Mouse (Mus musculus) liver, embryonic 11.5 days (tissue): Measurements from ENCODE around the gene Wnk2. TPM values are rescaled to one million over a fixed set of nuclear protein-coding genes. Genes with fewer than 3 reads are reported as not detected.

Source experiments
- ATAC-seq: fragments of 200-750 bp; cut with Nextera tagmentation; replicated peaks from 2 replicates; pipeline ENCODE4 v1.8.0; 2017; ENCODE audit warnings: moderate number of reproducible peaks, mild to moderate bottlenecking, moderate TSS enrichment, moderate library complexity; ENCODE audit not compliant: low FRiP score
- DNase-seq: peaks from one replicate; pipeline ENCODE4 v3.0.0-alpha.2; 2017; ENCODE audit warnings: low spot score
- H3K27ac ChIP-seq: fragments of 300-500 bp; sonication (generic); 2 replicates; pipeline ENCODE4 v1.5.1; 2014; ENCODE audit warnings: mild to moderate bottlenecking, low read depth, low read length, control low read depth
- H3K27me3 ChIP-seq: fragments of 300-500 bp; sonication (generic); replicated peaks from 2 replicates; pipeline ENCODE4 v1.6.1; 2014; ENCODE audit warnings: low read length, mixed read lengths; ENCODE audit not compliant: control insufficient read depth, insufficient read depth
- H3K36me3 ChIP-seq: fragments of 300-500 bp; sonication (generic); 2 replicates; pipeline ENCODE4 v1.6.1; 2014; ENCODE audit warnings: mild to moderate bottlenecking, low read length, moderate library complexity, mixed read lengths; ENCODE audit not compliant: control insufficient read depth, insufficient read depth
- H3K4me1 ChIP-seq: fragments of 300-500 bp; sonication (generic); replicated peaks from 2 replicates; pipeline ENCODE4 v1.6.1; 2014; ENCODE audit warnings: low read length, mixed read lengths; ENCODE audit not compliant: control insufficient read depth, insufficient read depth
- H3K4me2 ChIP-seq: fragments of 300-500 bp; sonication (generic); 2 replicates; pipeline ENCODE4 v1.6.1; 2014; ENCODE audit warnings: mild to moderate bottlenecking, control low read depth, moderate library complexity
- H3K4me3 ChIP-seq: fragments of 300-500 bp; sonication (generic); 2 replicates; pipeline ENCODE4 v1.5.1; 2014; ENCODE audit warnings: low read depth, low read length, control low read depth
- H3K9ac ChIP-seq: fragments of 300-500 bp; sonication (generic); 2 replicates; pipeline ENCODE4 v1.6.1; 2014; ENCODE audit warnings: low read depth, low read length, control low read depth
- H3K9me3 ChIP-seq: fragments of 300-500 bp; sonication (generic); 2 replicates; pipeline ENCODE4 v1.6.1; 2016; ENCODE audit warnings: low read length, inconsistent platforms, mixed read lengths; ENCODE audit not compliant: control insufficient read depth
- WGBS: fragments of 180-500 bp; shearing (Covaris S2); extraction: QIAGEN DNeasy Blood & Tissue Kit; methylation state at CpG from one replicate; pipeline ENCODE4 v1.1.7; 2014; 5-methylcytosine and 5-hydroxymethylcytosine counted together
- polyA plus RNA-seq: library from polyadenylated mRNA; unstranded; fragments of >200 nt; fragmentation: Nextera tagmentation; extraction: Ambion mirVana; gene quantifications from 2 replicates; pipeline ENCODE4 v1.2.1, GENCODE M21; 2014

Wnk2 gene
- polyA plus RNA-seq: 0.34 and 0.45 TPM in 2 replicates

- no peaks in the 10 kb centered on the region for H3K36me3 ChIP-seq
- peaks cover 3% of the 10 kb centered on the region; the same call in 1 of the 2 replicates for H3K4me1 ChIP-seq
- under 1% methylated on average over 40 of the region's 43 CpGs for WGBS
- H3K4me3 ChIP-seq: peak within 1 kb of the TSS; percentile 61
- no peak within 1 kb of the TSS for H3K9ac ChIP-seq
- peak within 1 kb of the TSS; percentile 84 for H3K4me2 ChIP-seq
- ATAC-seq (peak; percentile 48; the same call in 1 of the 2 replicates), DNase-seq (no peak)
- H3K27ac ChIP-seq: no peak within 1 kb of the TSS
- H3K9me3 ChIP-seq: no peaks in the 10 kb centered on the region
- peaks cover 72% of the 10 kb centered on the region for H3K27me3 ChIP-seq
Measured at GRCm38 (mm10) chr13:49147858-49148226, at the start of gene Wnk2. Gene Wnk2, minus strand, starts transcription at chr13:49148014.

GRCm38 (mm10) chr13:49196766-49197165, 49.0 kb upstream of the Wnk2 start:
- no peaks in the 10 kb centered on the region for H3K9me3 ChIP-seq
- no peak overlapping the region for H3K27ac ChIP-seq
- no peak overlapping the region for H3K4me2 ChIP-seq
- H3K27me3 ChIP-seq: no peaks in the 10 kb centered on the region
- H3K9ac ChIP-seq: no peak overlapping the region
- peaks cover 7% of the 10 kb centered on the region for H3K4me1 ChIP-seq
- no peak overlapping the region for H3K4me3 ChIP-seq
- no peak for ATAC-seq
- H3K36me3 ChIP-seq: peaks cover 9% of the 10 kb centered on the region; the same call in 1 of the 2 replicates
- WGBS: 69% methylated on average over 6 of the region's 6 CpGs
- DNase-seq: no peak

GRCm38 (mm10) chr13:49196211-49196610, 48.4 kb upstream of the Wnk2 start:
- Histone ChIP-seq H3K9me3 (no peaks in the 10 kb centered on the region), H3K4me1 (peaks cover 13% of the 10 kb centered on the region), H3K27me3 (no peaks in the 10 kb centered on the region), H3K27ac (no peak overlapping the region; the same call in 1 of the 2 replicates), H3K36me3 (peaks cover 9% of the 10 kb centered on the region; the same call in 1 of the 2 replicates), H3K9ac (no peak overlapping the region), H3K4me2 (no peak overlapping the region), H3K4me3 (no peak overlapping the region)
- DNase-seq (no peak), ATAC-seq (no peak)
- 70% methylated on average over 5 of the region's 5 CpGs for WGBS

GRCm38 (mm10) chr13:49195651-49196050, 47.8 kb upstream of the Wnk2 start:
- H3K4me3 ChIP-seq: no peak overlapping the region
- H3K9me3 ChIP-seq: no peaks in the 10 kb centered on the region
- H3K36me3 ChIP-seq: peaks cover 9% of the 10 kb centered on the region; the same call in 1 of the 2 replicates
- 90% methylated on average over 7 of the region's 7 CpGs for WGBS
- no peaks in the 10 kb centered on the region for H3K27me3 ChIP-seq
- no peak for ATAC-seq
- no peak overlapping the region for H3K4me2 ChIP-seq
- H3K9ac ChIP-seq: no peak overlapping the region
- peaks cover 18% of the 10 kb centered on the region for H3K4me1 ChIP-seq
- H3K27ac ChIP-seq: no peak overlapping the region
- DNase-seq: no peak

- Histone ChIP-seq H3K36me3 (peaks cover 9% of the 10 kb centered on the region; the same call in 1 of the 2 replicates), H3K4me1 (peaks cover 27% of the 10 kb centered on the region), H3K4me2 (no peak overlapping the region), H3K9ac (no peak overlapping the region), H3K9me3 (no peaks in the 10 kb centered on the region), H3K27me3 (no peaks in the 10 kb centered on the region), H3K4me3 (no peak overlapping the region), H3K27ac (no peak overlapping the region)
- ATAC-seq (no peak), DNase-seq (no peak)
- WGBS: 93% methylated on average over 13 of the region's 13 CpGs
Measured at GRCm38 (mm10) chr13:49194811-49195210, 47.0 kb upstream of the Wnk2 start.

- DNase-seq (no peak), ATAC-seq (no peak)
- Histone ChIP-seq H3K4me3 (no peak overlapping the region), H3K4me1 (peaks cover 37% of the 10 kb centered on the region), H3K27me3 (no peaks in the 10 kb centered on the region), H3K27ac (no peak overlapping the region), H3K9ac (no peak overlapping the region), H3K9me3 (no peaks in the 10 kb centered on the region), H3K36me3 (peaks cover 9% of the 10 kb centered on the region; the same call in 1 of the 2 replicates), H3K4me2 (no peak overlapping the region)
- 91% methylated on average over 17 of the region's 17 CpGs for WGBS
Measured at GRCm38 (mm10) chr13:49193650-49194049, 45.8 kb upstream of the Wnk2 start.

GRCm38 (mm10) chr13:49192156-49192855, 44.5 kb upstream of the Wnk2 start:
- no peaks in the 10 kb centered on the region for H3K27me3 ChIP-seq
- WGBS: 79% methylated on average over 16 of the region's 16 CpGs
- H3K9me3 ChIP-seq: no peaks in the 10 kb centered on the region
- no peak overlapping the region for H3K4me2 ChIP-seq
- ATAC-seq (no peak), DNase-seq (no peak)
- peaks cover 42% of the 10 kb centered on the region for H3K4me1 ChIP-seq
- H3K27ac ChIP-seq: no peak overlapping the region
- H3K36me3 ChIP-seq: peaks cover 9% of the 10 kb centered on the region; the same call in 1 of the 2 replicates
- H3K9ac ChIP-seq: no peak overlapping the region
- no peak overlapping the region for H3K4me3 ChIP-seq

- Histone ChIP-seq H3K9me3 (no peaks in the 10 kb centered on the region), H3K9ac (0 out of 2 replicates have a peak overlapping the region, but pooled peaks have one; percentile 7), H3K4me1 (peaks cover 45% of the 10 kb centered on the region), H3K36me3 (peaks cover 9% of the 10 kb centered on the region; the same call in 1 of the 2 replicates), H3K4me3 (no peak overlapping the region), H3K27ac (no peak overlapping the region), H3K27me3 (no peaks in the 10 kb centered on the region), H3K4me2 (no peak overlapping the region)
- ATAC-seq (no peak), DNase-seq (no peak)
- 46% methylated on average over 5 of the region's 5 CpGs for WGBS
Measured at GRCm38 (mm10) chr13:49191673-49192035, 43.8 kb upstream of the Wnk2 start.
